Mouse (Mus musculus) forebrain, embryonic 14.5 days (tissue): ENCODE results near the gene Rragb. TPM values are rescaled to one million over a fixed set of nuclear protein-coding genes. Genes with fewer than 3 reads are reported as not detected.

Experiments
- ATAC-seq: fragments of 200-750 bp; cut with Nextera tagmentation; 2 replicates; pipeline ENCODE4 v1.8.0; 2017; ENCODE audit warnings: mild to moderate bottlenecking, moderate library complexity
- DNase-seq: peaks from one replicate; pipeline ENCODE4 v3.0.0-alpha.2; 2015; ENCODE audit warnings: low spot score
- H3K27ac ChIP-seq: fragments of 300-500 bp; sonication (generic); 2 replicates; pipeline ENCODE4 v1.5.1; 2014; ENCODE audit warnings: low read depth, mild to moderate bottlenecking, control low read depth, low read length, moderate library complexity
- H3K27me3 ChIP-seq: fragments of 300-500 bp; sonication (generic); replicated peaks from 2 replicates; pipeline ENCODE4 v1.6.1; 2014; ENCODE audit warnings: low read length, control low read depth, mixed read lengths; ENCODE audit not compliant: control insufficient read depth, insufficient read depth
- H3K36me3 ChIP-seq: fragments of 300-500 bp; sonication (generic); 2 replicates; pipeline ENCODE4 v1.6.1; 2014; ENCODE audit warnings: low read length, control low read depth; ENCODE audit not compliant: control insufficient read depth, insufficient read depth
- H3K4me1 ChIP-seq: fragments of 300-500 bp; sonication (generic); 2 replicates; pipeline ENCODE4 v1.6.1; 2014; ENCODE audit warnings: antibody characterized with exemption, low read length, control low read depth; ENCODE audit not compliant: control insufficient read depth, insufficient read depth
- H3K4me2 ChIP-seq: fragments of 300-500 bp; sonication (generic); 2 replicates; pipeline ENCODE4 v1.6.1; 2014; ENCODE audit warnings: mild to moderate bottlenecking, control low read depth, low read length
- H3K4me3 ChIP-seq: fragments of 300-500 bp; sonication (generic); 2 replicates; pipeline ENCODE4 v1.5.1; 2014; ENCODE audit warnings: low read depth, low read length, control low read depth
- H3K9ac ChIP-seq: fragments of 300-500 bp; sonication (generic); 2 replicates; pipeline ENCODE4 v1.6.1; 2014; ENCODE audit warnings: mild to moderate bottlenecking, low read length, control low read depth, moderate library complexity
- H3K9me3 ChIP-seq: fragments of 300-500 bp; sonication (generic); replicated peaks from 2 replicates; pipeline ENCODE4 v1.6.1; 2016; ENCODE audit warnings: low read length, control low read depth, mixed read lengths; ENCODE audit not compliant: control insufficient read depth
- WGBS: fragments of 180-500 bp; shearing (Covaris S2); extraction: QIAGEN DNeasy Blood & Tissue Kit; methylation state at CpG from one replicate; pipeline ENCODE4 v1.1.7; 2014; 5-methylcytosine and 5-hydroxymethylcytosine counted together
- polyA plus RNA-seq: library from polyadenylated mRNA; unstranded; fragments of >200 nt; fragmentation: Nextera tagmentation; extraction: Ambion mirVana; gene quantifications from 2 replicates; pipeline ENCODE4 v1.2.1, GENCODE M21; 2014

Rragb gene
- polyA plus RNA-seq, 1 experiment from 2014 or later, result 6.2 TPM

GRCm38 (mm10) chrX:153211101-153211500, 71.3 kb downstream of the Rragb start:
- H3K4me3 ChIP-seq, result no peak overlapping the region
- 61% methylated on average over 1 of the region's 1 CpGs for WGBS
- no peaks in the 10 kb centered on the region for H3K4me1 ChIP-seq
- H3K36me3 ChIP-seq, result no peaks in the 10 kb centered on the region
- H3K9me3 ChIP-seq, result no peaks in the 10 kb centered on the region
- DNase-seq (no peak), ATAC-seq (no peak)
- H3K27ac ChIP-seq, result no peak overlapping the region
- H3K9ac ChIP-seq, result no peak overlapping the region
- H3K27me3 ChIP-seq, result no peaks in the 10 kb centered on the region
- H3K4me2 ChIP-seq, result no peak overlapping the region

Other genes starting within 250 kb of the Rragb start
- 2.3 and 3.5 TPM in 2 replicates for gene Usp51, start 133.5 kb upstream of the Rragb start, polyA plus RNA-seq
- 112 and 113 TPM in 2 replicates for gene Mageh1, start 102.4 kb upstream of the Rragb start, polyA plus RNA-seq
- gene Foxr2, start 21.2 kb upstream of the Rragb start, polyA plus RNA-seq, result 0.50 and 1.1 TPM in 2 replicates
- 4.9 and 6.8 TPM in 2 replicates for gene Klf8, start 97.5 kb downstream of the Rragb start, polyA plus RNA-seq